Mouse (Mus musculus) MEL (cell line): Measurements from ENCODE around the gene Snx29. TPM values are rescaled to one million over a fixed set of nuclear protein-coding genes. Genes with fewer than 3 reads are reported as not detected.

Experiments used
- DNase-seq: peaks from one replicate; pipeline ENCODE4 v3.0.0; 2011; ENCODE audit warnings: low read depth, low spot score
- H3K27ac ChIP-seq: 2 replicates; pipeline ENCODE4 v1.5.1; 2012; ENCODE audit warnings: low read depth, mild to moderate bottlenecking, control low read depth, low read length, moderate library complexity; ENCODE audit not compliant: control insufficient read depth
- H3K27me3 ChIP-seq, 2 experiments: fragments of 150-350 bp in 1 of 2; sonication (generic) in 1 of 2; 2 replicates each; pipeline ENCODE4 v1.6.1; 2012; ENCODE audit warnings: low read length in 2 of 2, mild to moderate bottlenecking in 2 of 2, improper control_type of control experiment in 1 of 2, moderate library complexity in 1 of 2; ENCODE audit not compliant: insufficient read depth in 2 of 2, control insufficient read depth in 1 of 2
- H3K36me3 ChIP-seq, 2 experiments: 2 replicates each; pipeline ENCODE4 v1.6.1; 2012 to 2014; ENCODE audit warnings: low read length in 2 of 2, improper control_type of control experiment in 1 of 2, inconsistent platforms in 1 of 2, mild to moderate bottlenecking in 1 of 2; ENCODE audit not compliant: insufficient read depth in 2 of 2, control insufficient read depth in 1 of 2
- H3K4me1 ChIP-seq, 2 experiments: fragments of 150-350 bp in 1 of 2; sonication (generic) in 1 of 2; 2 replicates each; pipeline ENCODE4 v1.6.1; 2012; ENCODE audit warnings: low read length in 2 of 2, improper control_type of control experiment in 1 of 2, mild to moderate bottlenecking in 1 of 2; ENCODE audit not compliant: insufficient read depth in 2 of 2, control insufficient read depth in 1 of 2
- H3K4me3 ChIP-seq, 2 experiments: fragments of 150-350 bp in 1 of 2; sonication (generic) in 1 of 2; 2 replicates each; pipeline ENCODE4 v1.5.1; 2012; ENCODE audit warnings: low read depth in 2 of 2, low read length in 2 of 2, mild to moderate bottlenecking in 2 of 2, moderate library complexity in 2 of 2, control low read depth in 1 of 2, improper control_type of control experiment in 1 of 2; ENCODE audit not compliant: control insufficient read depth in 1 of 2, insufficient read depth in 1 of 2
- H3K79me2 ChIP-seq: 2 replicates; pipeline ENCODE4 v1.6.1; 2012; ENCODE audit warnings: mild to moderate bottlenecking, low read length, moderate library complexity; ENCODE audit not compliant: control insufficient read depth, poor library complexity, insufficient read depth
- H3K9ac ChIP-seq: 2 replicates; pipeline ENCODE4 v1.6.1; 2012; ENCODE audit warnings: low read depth, mild to moderate bottlenecking, control low read depth, low read length, moderate library complexity; ENCODE audit not compliant: control insufficient read depth, poor library complexity, severe bottlenecking
- H3K9me3 ChIP-seq: fragments of 150-350 bp; sonication (generic); replicated peaks from 2 replicates; pipeline ENCODE4 v1.6.1; 2012; ENCODE audit warnings: mild to moderate bottlenecking, low read length, improper control_type of control experiment, moderate library complexity; ENCODE audit not compliant: insufficient read depth
- CHD1 ChIP-seq: IDR thresholded peaks from 2 replicates; pipeline ENCODE4 v1.6.1; 2012; ENCODE audit warnings: low read depth, mild to moderate bottlenecking, inconsistent platforms, low read length, improper control_type of control experiment
- CHD2 ChIP-seq: IDR thresholded peaks from 2 replicates; pipeline ENCODE4 v1.6.1; 2011; ENCODE audit warnings: low read length, improper control_type of control experiment
- E2F4 ChIP-seq: IDR thresholded peaks from 2 replicates; pipeline ENCODE4 v1.6.1; 2011; ENCODE audit warnings: low read depth, low read length, improper control_type of control experiment, borderline replicate concordance
- GATA1 ChIP-seq: IDR thresholded peaks from 2 replicates; pipeline ENCODE4 v1.6.1; 2011; ENCODE audit warnings: low read depth, low read length, improper control_type of control experiment
- HCFC1 ChIP-seq: IDR thresholded peaks from 2 replicates; pipeline ENCODE4 v1.6.1; 2012; ENCODE audit warnings: low read depth, mild to moderate bottlenecking, inconsistent platforms, low read length, improper control_type of control experiment, moderate library complexity
- MAFK ChIP-seq: IDR thresholded peaks from 2 replicates; pipeline ENCODE4 v1.6.1; 2011; ENCODE audit warnings: low read depth, mild to moderate bottlenecking, low read length, improper control_type of control experiment, borderline replicate concordance
- MAZ ChIP-seq: IDR thresholded peaks from 2 replicates; pipeline ENCODE4 v1.6.1; 2012; ENCODE audit warnings: low read depth, mild to moderate bottlenecking, inconsistent platforms, low read length, improper control_type of control experiment
- MXI1 ChIP-seq: IDR thresholded peaks from 2 replicates; pipeline ENCODE4 v1.6.1; 2011; ENCODE audit warnings: mild to moderate bottlenecking, low read depth, low read length, improper control_type of control experiment
- MYC ChIP-seq: IDR thresholded peaks from 2 replicates; pipeline ENCODE4 v1.6.1; 2011; ENCODE audit warnings: low read depth, mild to moderate bottlenecking, low read length, improper control_type of control experiment, moderate library complexity
- NELFE ChIP-seq: IDR thresholded peaks from 2 replicates; pipeline ENCODE4 v1.6.1; 2011; ENCODE audit warnings: low read depth, low read length, improper control_type of control experiment
- NRF1 ChIP-seq: IDR thresholded peaks from 2 replicates; pipeline ENCODE4 v1.6.1; 2014; ENCODE audit warnings: low read depth, mild to moderate bottlenecking, inconsistent platforms, low read length, improper control_type of control experiment, moderate library complexity; ENCODE audit not compliant: poor library complexity, insufficient read depth, severe bottlenecking
- POLR2A ChIP-seq, 2 experiments: IDR thresholded peaks; 2 replicates each; pipeline ENCODE4 v1.6.1; 2011 to 2012; ENCODE audit warnings: low read length in 2 of 2, mild to moderate bottlenecking in 2 of 2, control low read depth in 1 of 2, improper control_type of control experiment in 1 of 2, low read depth in 1 of 2, moderate library complexity in 1 of 2; ENCODE audit not compliant: control insufficient read depth in 1 of 2, insufficient read depth in 1 of 2, poor library complexity in 1 of 2
- RAD21 ChIP-seq: IDR thresholded peaks from 2 replicates; pipeline ENCODE4 v1.6.1; 2011; ENCODE audit warnings: mild to moderate bottlenecking, low read depth, low read length, improper control_type of control experiment
- RCOR1 ChIP-seq: IDR thresholded peaks from 2 replicates; pipeline ENCODE4 v1.6.1; 2012; ENCODE audit warnings: low read depth, mild to moderate bottlenecking, inconsistent platforms, low read length, improper control_type of control experiment
- SIN3A ChIP-seq: IDR thresholded peaks from 2 replicates; pipeline ENCODE4 v1.6.1; 2012; ENCODE audit warnings: low read length, improper control_type of control experiment, inconsistent platforms
- SMC3 ChIP-seq: IDR thresholded peaks from 2 replicates; pipeline ENCODE4 v1.6.1; 2011; ENCODE audit warnings: low read depth, low read length, improper control_type of control experiment
- TAL1 ChIP-seq: IDR thresholded peaks from 2 replicates; pipeline ENCODE4 v1.6.1; 2012; ENCODE audit warnings: mild to moderate bottlenecking, inconsistent platforms, low read length, moderate library complexity, mixed read lengths
- TCF12 ChIP-seq: IDR thresholded peaks from 2 replicates; pipeline ENCODE4 v1.6.1; 2014; ENCODE audit warnings: low read depth, mild to moderate bottlenecking, inconsistent platforms, low read length, improper control_type of control experiment, moderate library complexity
- USF2 ChIP-seq, 2 experiments: IDR thresholded peaks; 2 replicates each; pipeline ENCODE4 v1.6.1; 2011 to 2012; ENCODE audit warnings: improper control_type of control experiment in 2 of 2, low read length in 2 of 2, borderline replicate concordance in 1 of 2, inconsistent platforms in 1 of 2, low read depth in 1 of 2, mild to moderate bottlenecking in 1 of 2; ENCODE audit not compliant: insufficient read depth in 1 of 2
- ZC3H11A ChIP-seq: IDR thresholded peaks from 2 replicates; pipeline ENCODE4 v1.6.1; 2012; ENCODE audit warnings: low read depth, mild to moderate bottlenecking, inconsistent platforms, low read length, improper control_type of control experiment
- ZNF384 ChIP-seq: IDR thresholded peaks from 2 replicates; pipeline ENCODE4 v1.6.1; 2012; ENCODE audit warnings: low read depth, mild to moderate bottlenecking, inconsistent platforms, low read length, improper control_type of control experiment
- polyA plus RNA-seq, 2 experiments: library from polyadenylated mRNA; stranded (reverse) in 1 of 2; unstranded in 1 of 2; fragments of >175 nt in 1 of 2; fragments of >200 nt in 1 of 2; gene quantifications; 2 replicates each; pipeline versions ENCODE4 v1.2.1 to v1.2.4; 2012; ENCODE audit warnings: low replicate concordance in 2 of 2, low read depth in 1 of 2; ENCODE audit not compliant: insufficient read length in 2 of 2, insufficient read depth in 1 of 2, missing spikeins in 1 of 2
- total RNA-seq: library from RNA; depleted of rRNA; stranded (reverse); fragments of 300-350 nt; gene quantifications from 2 replicates; pipeline ENCODE4 v1.2.3, GENCODE M21; 2012

The Snx29 gene
- total and polyA plus RNA-seq, 3 experiments = 0.72 to 0.73 TPM; not detected in 1

DNA sequence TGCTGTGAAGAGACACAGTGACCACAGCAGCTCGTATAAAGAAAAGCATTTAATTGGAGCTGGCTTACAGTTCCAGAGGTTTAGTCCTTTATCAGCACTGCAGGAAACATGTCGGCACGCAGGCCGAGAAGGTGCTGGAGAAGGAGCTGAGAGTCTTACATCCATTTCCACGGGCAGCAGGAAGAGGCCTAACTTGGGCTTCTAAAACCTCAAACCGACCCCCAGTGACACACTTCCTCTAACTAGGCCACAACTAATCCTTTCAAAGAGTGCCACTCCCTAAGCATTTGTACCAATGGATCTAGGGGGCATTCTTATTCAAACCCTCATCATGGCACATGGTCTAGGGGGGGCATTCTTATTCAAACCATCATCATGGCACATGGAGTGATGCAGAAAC is 406.4 kb downstream of the Snx29 start:
- H3K36me3 ChIP-seq = no peaks in the 10 kb centered on the region
- TF ChIP-seq SIN3A = no peak
- TF ChIP-seq RAD21 = no peak
- TF ChIP-seq MYC = no peak
- no peak for TF ChIP-seq NELFE
- no peak for TF ChIP-seq ZNF384
- TF ChIP-seq E2F4 = no peak
- no peak for TF ChIP-seq TAL1
- TF ChIP-seq GATA1 = no peak
- no peak for TF ChIP-seq MXI1
- TF ChIP-seq HCFC1 = no peak
- no peak for TF ChIP-seq CHD1
- no peak for TF ChIP-seq CHD2
- no peak for TF ChIP-seq RCOR1
- no peak for TF ChIP-seq SMC3
- TF ChIP-seq ZC3H11A = no peak
- no peak for TF ChIP-seq POLR2A (IDR thresholded peaks at IDR 0.05; ENCODE audit: control insufficient read depth in 1 of 2, insufficient read depth in 1 of 2, low read depth in 1 of 2, low read length in 2 of 2, poor library complexity in 1 of 2)
- TF ChIP-seq TCF12 = no peak
- TF ChIP-seq USF2 (IDR thresholded peaks at IDR 0.05; ENCODE audit: borderline replicate concordance in 1 of 2, insufficient read depth in 1 of 2, low read depth in 1 of 2, low read length in 2 of 2) = no peak
- no peak for TF ChIP-seq MAZ
- TF ChIP-seq NRF1 = no peak
- DNase-seq = no peak
- H3K4me3 ChIP-seq = no peak overlapping the region
- H3K9me3 ChIP-seq = no peaks in the 10 kb centered on the region
- no peak overlapping the region for H3K27ac ChIP-seq
- no peak overlapping the region for H3K9ac ChIP-seq
- H3K27me3 ChIP-seq = no peaks in the 10 kb centered on the region
- H3K4me1 ChIP-seq = no peaks in the 10 kb centered on the region
- no peaks in the 10 kb centered on the region for H3K79me2 ChIP-seq

DNA sequence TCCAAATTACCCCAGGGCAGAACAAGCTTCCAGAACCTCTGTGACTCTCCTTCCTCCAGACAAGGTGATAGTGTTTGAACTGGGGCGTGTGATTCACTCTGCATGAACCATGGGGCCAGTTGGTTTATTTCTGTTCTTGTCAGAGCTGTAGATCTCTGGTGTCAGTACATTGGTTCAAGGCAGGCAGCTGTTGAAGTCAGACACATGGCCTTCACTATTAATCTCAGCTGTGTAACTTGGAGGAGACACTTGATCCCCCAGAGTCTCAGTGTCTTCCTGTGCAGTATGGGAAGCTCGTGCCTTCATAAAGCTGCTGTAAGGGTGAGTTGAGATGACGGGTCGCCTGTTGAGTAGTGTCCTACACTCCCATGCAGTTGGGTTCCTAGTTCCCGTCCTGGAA is 407.1 kb downstream of the Snx29 start:
- no peak for DNase-seq
- no peaks in the 10 kb centered on the region for H3K79me2 ChIP-seq
- no peaks in the 10 kb centered on the region for H3K27me3 ChIP-seq
- no peaks in the 10 kb centered on the region for H3K36me3 ChIP-seq
- TF ChIP-seq MAFK (no peak), SMC3 (no peak), MAZ (no peak), ZC3H11A (no peak)
- H3K4me1 ChIP-seq = no peaks in the 10 kb centered on the region
- H3K9ac ChIP-seq = no peak overlapping the region
- H3K9me3 ChIP-seq = no peaks in the 10 kb centered on the region
- no peak overlapping the region for H3K4me3 ChIP-seq
- H3K27ac ChIP-seq = no peak overlapping the region
